Mouse (Mus musculus) liver, embryonic 14 days (tissue): ENCODE results near the gene Olfr685. TPM values are rescaled to one million over a fixed set of nuclear protein-coding genes. Genes with fewer than 3 reads are reported as not detected.

Experiments used
- polyA plus RNA-seq: library from polyadenylated mRNA; depleted of rRNA; stranded (reverse); fragments of >200 nt; gene quantifications from 2 replicates; pipeline ENCODE4 v1.2.3, GENCODE M21; 2012; rRNA removed

Olfr685 gene
- not detected in 2 replicates for polyA plus RNA-seq

GRCm38 (mm10) chr7:105185912-105186311, at the start of gene Olfr685:
Gene Olfr685 (minus strand): TSS chr7:105186012.

GRCm38 (mm10) chr7:105207385-105207784, 21.6 kb upstream of the Olfr685 start, which contains the start of gene Olfr686:
Gene Olfr686 (minus strand): TSS chr7:105207485.

GRCm38 (mm10) chr7:105163553-105163952, 22.3 kb downstream of the Olfr685 start, which contains the start of gene Olfr684:
Gene Olfr684 (minus strand): TSS chr7:105163653.

GRCm38 (mm10) chr7:105146912-105147311, 38.9 kb downstream of the Olfr685 start, which contains the start of gene Olfr683:
Gene Olfr683 (minus strand): TSS chr7:105147012.

Other genes with a start within 250 kb of the Olfr685 start
- gene Olfr670, start 223.4 kb downstream of the Olfr685 start, polyA plus RNA-seq: not detected in 2 replicates
- gene Olfr671, start 206.9 kb downstream of the Olfr685 start, polyA plus RNA-seq: not detected in 2 replicates
- gene Olfr672, start 184.0 kb downstream of the Olfr685 start, polyA plus RNA-seq: not detected in 2 replicates
- gene Olfr675, start 157.6 kb downstream of the Olfr685 start, polyA plus RNA-seq: not detected in 2 replicates
- gene Olfr676, start 153.3 kb downstream of the Olfr685 start, polyA plus RNA-seq: not detected in 2 replicates
- not detected in 2 replicates for gene Olfr677, start 134.6 kb downstream of the Olfr685 start, polyA plus RNA-seq
- gene Olfr678, start 121.5 kb downstream of the Olfr685 start, polyA plus RNA-seq: not detected in 2 replicates
- not detected in 2 replicates for gene Olfr679, start 104.8 kb downstream of the Olfr685 start, polyA plus RNA-seq
- gene Olfr680-ps1, start 93.2 kb downstream of the Olfr685 start, polyA plus RNA-seq: not detected in 2 replicates
- not detected in 2 replicates for gene Olfr681, start 69.2 kb downstream of the Olfr685 start, polyA plus RNA-seq
- not detected in 2 replicates for gene Olfr683, start 39.0 kb downstream of the Olfr685 start, polyA plus RNA-seq
- gene Olfr684, start 22.4 kb downstream of the Olfr685 start, polyA plus RNA-seq: not detected in 2 replicates
- not detected in 2 replicates for gene Olfr686, start 21.5 kb upstream of the Olfr685 start, polyA plus RNA-seq
- not detected in 2 replicates for gene Olfr688, start 102.1 kb upstream of the Olfr685 start, polyA plus RNA-seq
- not detected in 2 replicates for gene Olfr689, start 125.2 kb upstream of the Olfr685 start, polyA plus RNA-seq
- not detected in 2 replicates for gene Olfr690, start 148.1 kb upstream of the Olfr685 start, polyA plus RNA-seq
- not detected in 2 replicates for gene Olfr691, start 156.3 kb upstream of the Olfr685 start, polyA plus RNA-seq
- gene Olfr692, start 182.2 kb upstream of the Olfr685 start, polyA plus RNA-seq: not detected in 2 replicates
- not detected in 2 replicates for gene Gm5901, start 189.0 kb upstream of the Olfr685 start, polyA plus RNA-seq
- 7.3 and 9.1 TPM in 2 replicates for gene Fam160a2, start 214.0 kb upstream of the Olfr685 start, polyA plus RNA-seq
- 0.01 and 0.05 TPM in 2 replicates for gene Cnga4, start 218.6 kb upstream of the Olfr685 start, polyA plus RNA-seq
- not detected in 2 replicates for gene Cckbr, start 239.7 kb upstream of the Olfr685 start, polyA plus RNA-seq